Mouse (Mus musculus) left cerebral cortex, adult 9 months (tissue): ENCODE measurements around the gene C87436.
"Not testable (repeated sequence)": the region's sequence is repeated elsewhere in the genome, so short reads cannot be mapped to it uniquely, and the experiment has no call there.

Source experiments
- DNase-seq, 2 experiments: peaks; one replicate each; pipeline ENCODE4 v3.0.0; 2022; ENCODE audit warnings: low spot score in 2 of 2

C87436 gene

GRCm38 (mm10) chr6:86481871-86482270 lies 43.7 kb downstream of the C87436 start:
- no peak for DNase-seq

- no peak for DNase-seq
These were observed 47.9 kb downstream of the C87436 start for GRCm38 (mm10) chr6:86485943-86486640.

- peak; percentile 30 to 64 for DNase-seq
These were observed 49.4 kb downstream of the C87436 start for GRCm38 (mm10) chr6:86487358-86488148.

GRCm38 (mm10) chr6:86488149-86488485 lies 49.9 kb downstream of the C87436 start:
- no peak for DNase-seq

GRCm38 (mm10) chr6:86489945-86490344 lies 51.8 kb downstream of the C87436 start:
- no peak for DNase-seq

GRCm38 (mm10) chr6:86490413-86490812 lies 52.2 kb downstream of the C87436 start:
- not testable (repeated sequence) for DNase-seq

- DNase-seq: no peak
These were observed 55.5 kb downstream of the C87436 start for GRCm38 (mm10) chr6:86493469-86494263.

GRCm38 (mm10) chr6:86494767-86495166 lies 56.6 kb downstream of the C87436 start:
- no peak for DNase-seq

- no peak for DNase-seq
These were observed 57.5 kb downstream of the C87436 start for GRCm38 (mm10) chr6:86495661-86496060.

GRCm38 (mm10) chr6:86496127-86496526 lies 58.0 kb downstream of the C87436 start:
- DNase-seq: no peak

- no peak for DNase-seq
These were observed 58.4 kb downstream of the C87436 start for GRCm38 (mm10) chr6:86496585-86496984.

GRCm38 (mm10) chr6:86497071-86497815 lies 59.1 kb downstream of the C87436 start:
- DNase-seq: no peak

- no peak for DNase-seq
These were observed 60.0 kb downstream of the C87436 start for GRCm38 (mm10) chr6:86497942-86498732.

GRCm38 (mm10) chr6:86499571-86500109 lies 61.5 kb downstream of the C87436 start:
- DNase-seq: no peak

- no peak for DNase-seq
These were observed 65.3 kb downstream of the C87436 start for GRCm38 (mm10) chr6:86503513-86503912.

- no peak for DNase-seq
These were observed 67.5 kb downstream of the C87436 start for GRCm38 (mm10) chr6:86505671-86506070.

GRCm38 (mm10) chr6:86506309-86506708 lies 68.1 kb downstream of the C87436 start:
- DNase-seq: no peak

- no peak for DNase-seq
These were observed 68.9 kb downstream of the C87436 start for GRCm38 (mm10) chr6:86507116-86507515.

- DNase-seq: no peak
These were observed 70.6 kb downstream of the C87436 start for GRCm38 (mm10) chr6:86508736-86509135.

- DNase-seq: no peak
These were observed 71.2 kb downstream of the C87436 start for GRCm38 (mm10) chr6:86509194-86509865.
